Mouse (Mus musculus): ENCODE results near the gene Psd.

The Psd gene

GRCm38 (mm10) chr19:46326756-46327305, at the start of gene Psd:
Gene Psd, minus strand, starts transcription at chr19:46327156.
- DNase-seq (ENCODE audit: low spot score), result no peak

- no peak for DNase-seq (ENCODE audit: low spot score)
Observed at GRCm38 (mm10) chr19:46375891-46376290, 48.9 kb upstream of the Psd start.

- no peak for DNase-seq (ENCODE audit: low spot score)
Observed at GRCm38 (mm10) chr19:46375489-46375888, 48.5 kb upstream of the Psd start.

DNA sequence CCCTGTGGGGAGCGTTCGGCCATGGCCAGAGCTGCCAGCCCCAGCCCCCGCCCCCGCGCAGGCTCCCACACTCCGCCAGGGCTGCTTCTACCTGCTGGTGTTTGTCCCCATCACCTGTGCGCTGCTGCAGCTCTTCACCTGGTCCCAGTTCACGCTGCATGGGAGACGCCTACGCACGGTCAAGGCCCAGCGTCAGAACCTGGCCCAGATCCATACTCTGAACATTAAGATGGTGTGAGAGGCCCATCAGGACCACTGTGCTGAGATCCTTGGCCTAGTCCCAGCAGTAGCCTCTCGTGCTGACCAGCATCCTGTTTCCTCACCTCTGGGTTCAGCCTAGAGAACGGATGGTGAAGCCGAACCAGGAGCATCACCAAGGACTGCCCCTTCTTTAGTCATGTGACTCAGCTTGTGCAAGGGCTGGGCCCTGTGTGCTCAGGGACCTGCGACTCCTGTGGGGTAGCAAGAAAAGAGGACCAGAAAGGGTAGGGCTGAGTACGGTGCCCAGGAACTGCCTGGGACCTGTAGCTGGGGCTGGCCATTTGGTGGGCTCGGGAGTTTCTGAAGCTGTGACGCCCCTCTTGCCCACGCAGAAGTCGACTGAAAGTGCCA, 47.6 kb upstream of the Psd start:
- DNase-seq (ENCODE audit: low spot score), result no peak

DNA sequence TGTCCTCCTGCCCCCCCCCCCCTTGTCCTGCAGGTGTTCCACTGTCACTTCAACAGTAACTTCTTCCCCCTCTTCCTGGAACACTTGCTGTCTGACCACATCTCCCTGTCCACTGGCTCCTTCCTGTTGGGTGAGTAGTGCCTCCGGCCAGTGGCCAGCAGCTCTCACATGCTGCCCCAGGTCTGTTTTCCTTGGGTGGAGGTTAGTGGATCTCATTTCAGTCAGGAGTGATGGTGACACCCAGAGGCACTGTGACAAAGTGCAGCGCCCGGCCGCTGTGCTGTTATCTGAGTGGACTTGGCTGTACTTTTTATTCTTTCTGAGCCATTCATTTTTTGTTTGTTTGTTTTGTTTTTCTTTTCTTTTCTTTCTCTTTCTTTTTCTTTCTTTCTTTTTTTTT, 42.2 kb upstream of the Psd start:
- DNase-seq (ENCODE audit: low spot score), result peak; percentile 17

DNA sequence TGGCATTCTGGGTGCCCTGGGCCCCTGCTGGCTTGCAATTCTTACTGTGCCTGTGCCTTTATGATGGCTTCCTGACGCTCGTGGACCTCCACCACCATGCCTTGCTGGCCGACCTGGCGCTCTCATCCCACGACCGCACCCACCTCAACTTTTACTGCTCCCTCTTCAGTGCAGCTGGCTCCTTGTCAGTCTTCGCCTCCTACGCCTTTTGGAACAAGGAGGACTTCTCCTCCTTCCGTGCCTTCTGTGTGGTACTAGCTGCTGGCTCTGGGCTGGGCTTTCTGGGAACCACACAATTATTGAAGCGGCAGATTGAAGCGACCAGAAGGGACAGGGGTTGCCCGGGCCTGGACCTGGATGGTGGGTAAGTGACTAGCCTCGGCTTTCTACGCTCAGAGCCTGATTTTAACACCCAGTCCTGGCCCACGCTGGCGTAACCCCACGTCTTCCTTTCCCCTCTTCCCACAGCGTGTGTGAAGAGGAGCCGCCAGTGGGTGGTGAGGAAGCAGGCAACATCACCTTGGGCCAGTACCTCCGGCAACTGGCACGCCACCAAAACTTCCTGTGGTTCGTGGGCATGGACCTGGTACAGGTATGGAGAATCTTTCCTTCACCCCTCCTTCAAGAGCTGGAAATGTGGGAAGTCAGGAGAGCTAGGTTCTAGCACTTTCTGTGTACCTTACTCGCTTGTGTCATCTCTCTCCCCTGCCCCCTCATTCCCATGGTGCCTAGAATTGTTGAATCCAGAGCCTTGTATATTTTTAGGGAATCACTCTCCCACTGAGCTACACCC, 41.0 kb upstream of the Psd start:
- no peak for DNase-seq (ENCODE audit: low spot score)

- DNase-seq (ENCODE audit: low spot score), result no peak
Observed at GRCm38 (mm10) chr19:46363294-46364009, 36.5 kb upstream of the Psd start.

GRCm38 (mm10) chr19:46362104-46362503, 35.1 kb upstream of the Psd start:
- no peak for DNase-seq (ENCODE audit: low spot score)

DNA sequence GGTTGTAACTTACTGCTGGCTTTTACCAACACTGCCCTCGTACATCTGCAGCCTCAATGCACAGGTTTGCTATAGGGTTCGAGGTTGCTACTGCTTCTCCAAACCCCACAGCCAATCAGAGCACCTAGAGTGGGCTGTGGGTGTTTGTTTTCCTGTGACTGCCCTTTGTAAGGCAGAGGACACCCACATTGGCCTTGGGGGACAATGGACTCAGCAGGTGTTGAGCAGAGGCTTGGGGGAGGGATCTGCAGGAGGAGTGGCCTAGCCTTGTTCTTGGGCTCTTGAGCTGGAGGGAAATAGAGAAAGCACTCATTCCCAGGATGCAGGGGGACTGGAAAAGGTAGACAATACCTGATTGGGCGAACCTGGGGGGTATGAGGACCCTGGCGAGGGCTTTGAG, 31.4 kb upstream of the Psd start:
- DNase-seq (ENCODE audit: low spot score), result no peak

- no peak for DNase-seq (ENCODE audit: low spot score)
Observed at GRCm38 (mm10) chr19:46357344-46358280, 30.7 kb upstream of the Psd start.

- peak; percentile 79 for DNase-seq (ENCODE audit: low spot score)
Observed at GRCm38 (mm10) chr19:46356701-46357138, 29.8 kb upstream of the Psd start.

GRCm38 (mm10) chr19:46350168-46350932, 23.4 kb upstream of the Psd start, which contains the start of gene 2310034G01Rik:
Gene 2310034G01Rik, minus strand, starts transcription at chr19:46350302.
- no peak for DNase-seq (ENCODE audit: low spot score)

GRCm38 (mm10) chr19:46349550-46349949, 22.6 kb upstream of the Psd start:
- no peak for DNase-seq (ENCODE audit: low spot score)

DNA sequence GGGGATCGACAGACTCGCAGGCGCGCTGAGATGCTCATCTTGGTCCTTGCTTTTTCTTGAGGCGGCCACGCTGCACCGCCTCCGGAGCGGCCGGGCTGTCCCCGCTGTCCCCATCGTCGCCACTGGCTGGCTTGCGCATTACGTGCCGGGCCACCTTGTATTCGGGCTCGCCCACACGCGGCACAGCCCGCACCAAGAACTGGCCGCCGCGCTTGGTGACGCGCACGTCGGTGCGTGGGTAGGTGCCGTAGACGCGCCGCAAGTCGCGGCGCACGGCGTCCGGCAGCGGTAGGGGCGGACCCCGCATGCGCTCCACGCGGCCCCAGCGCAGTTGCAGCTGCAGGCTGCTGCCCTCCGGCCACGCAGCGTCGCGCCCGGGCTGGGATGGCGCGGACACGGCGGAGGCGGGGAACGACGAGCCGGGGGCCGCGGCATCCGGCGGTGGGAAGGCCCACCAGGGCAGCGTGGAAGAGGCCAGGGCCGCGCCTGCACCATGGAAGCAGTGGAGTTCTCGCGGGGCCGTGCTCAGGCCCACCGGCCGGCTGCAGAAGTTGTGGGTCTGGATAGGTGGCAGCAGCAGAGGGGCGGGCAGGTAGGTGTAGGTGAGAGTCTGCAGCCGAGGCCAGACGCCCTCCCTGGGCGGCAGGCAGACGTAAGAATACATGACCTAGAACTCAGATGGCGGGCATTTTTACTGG, 22.0 kb upstream of the Psd start:
- no peak for DNase-seq (ENCODE audit: low spot score)

- DNase-seq (ENCODE audit: low spot score), result no peak
Observed at GRCm38 (mm10) chr19:46347936-46348668, 21.1 kb upstream of the Psd start.

DNA sequence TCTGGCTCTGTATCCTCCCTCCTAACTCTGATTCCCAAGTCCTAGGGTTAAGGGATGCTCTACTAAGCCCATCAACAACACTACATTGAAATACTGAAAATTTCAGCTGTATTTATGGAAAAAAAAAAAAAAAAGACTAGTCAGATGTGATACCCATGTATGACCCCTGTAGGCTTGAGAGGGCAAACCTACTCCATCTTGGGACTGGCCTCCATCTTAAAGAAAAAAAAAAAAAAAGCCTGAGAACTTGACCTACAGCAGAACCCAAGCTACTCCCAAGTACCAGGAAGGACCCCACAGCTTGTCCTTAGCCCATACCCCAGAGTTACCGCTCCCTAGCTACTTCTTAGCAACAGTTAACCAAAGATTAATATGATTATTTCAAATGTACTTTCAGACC, 20.2 kb upstream of the Psd start:
- DNase-seq (ENCODE audit: low spot score), result no peak

- DNase-seq (ENCODE audit: low spot score), result no peak
Observed at GRCm38 (mm10) chr19:46344710-46345419, 17.9 kb upstream of the Psd start.

- DNase-seq (ENCODE audit: low spot score), result no peak
Observed at GRCm38 (mm10) chr19:46339287-46339971, 12.5 kb upstream of the Psd start.

Data from c-Kit-positive CD71-positive TER-119-positive erythroid progenitor cells, embryonic 14.5 days (primary cell).